Mouse (Mus musculus) bone marrow macrophage, adult 2 months (primary cell): ENCODE data around the gene Gm35549. TPM values are rescaled to one million over a fixed set of nuclear protein-coding genes. Genes with fewer than 3 reads are reported as not detected.

Experiments
- H3K27ac ChIP-seq: 2 replicates; pipeline ENCODE4 v1.5.1; 2012; ENCODE audit warnings: low read depth, low read length; ENCODE audit not compliant: insufficient read depth
- H3K4me1 ChIP-seq: 2 replicates; pipeline ENCODE4 v1.6.1; 2012; ENCODE audit warnings: low read length; ENCODE audit not compliant: control insufficient read depth, insufficient read depth
- H3K4me3 ChIP-seq: 2 replicates; pipeline ENCODE4 v1.5.1; 2012; ENCODE audit warnings: mild to moderate bottlenecking, low read length, moderate library complexity; ENCODE audit not compliant: insufficient read depth
- CTCF ChIP-seq: IDR thresholded peaks from 2 replicates; pipeline ENCODE4 v1.5.1; 2012; ENCODE audit warnings: low read depth, mild to moderate bottlenecking, low read length, moderate library complexity
- POLR2A ChIP-seq: IDR thresholded peaks from 2 replicates; pipeline ENCODE4 v1.6.1; 2012; ENCODE audit warnings: mild to moderate bottlenecking, low read depth, low read length, borderline replicate concordance
- polyA plus RNA-seq: library from polyadenylated mRNA; stranded (reverse); fragments of >200 nt; gene quantifications from 2 replicates; pipeline ENCODE4 v1.2.4, GENCODE M21; 2012; ENCODE audit not compliant: missing spikeins, insufficient read depth, insufficient read length

Gene Gm35549
- polyA plus RNA-seq, 1 experiment: not detected

- Histone ChIP-seq H3K27ac (no peak overlapping the region), H3K4me3 (no peak overlapping the region), H3K4me1 (no peaks in the 10 kb centered on the region)
- TF ChIP-seq POLR2A (no peak), CTCF (no peak)
Measured at GRCm38 (mm10) chr9:122829826-122830380, 13.9 kb downstream of the Gm35549 start.

GRCm38 (mm10) chr9:122826743-122827142 is 17.1 kb downstream of the Gm35549 start:
- Histone ChIP-seq H3K4me1 (no peaks in the 10 kb centered on the region), H3K27ac (no peak overlapping the region), H3K4me3 (no peak overlapping the region)
- no peak for TF ChIP-seq CTCF
- TF ChIP-seq POLR2A: no peak

GRCm38 (mm10) chr9:122823374-122824017 is 20.3 kb downstream of the Gm35549 start:
- H3K27ac ChIP-seq: no peak overlapping the region
- TF ChIP-seq POLR2A (no peak), CTCF (no peak)
- no peak overlapping the region for H3K4me3 ChIP-seq

GRCm38 (mm10) chr9:122815239-122815851 is 28.5 kb downstream of the Gm35549 start:
- no peaks in the 10 kb centered on the region for H3K4me1 ChIP-seq
- TF ChIP-seq POLR2A (no peak), CTCF (no peak)
- no peak overlapping the region for H3K27ac ChIP-seq

More at GRCm38 (mm10) chr9:122823374-122824017, 20.3 kb downstream of the Gm35549 start:
- no peaks in the 10 kb centered on the region for H3K4me1 ChIP-seq

GRCm38 (mm10) chr9:122814775-122815174 is 29.1 kb downstream of the Gm35549 start:
- no peak for TF ChIP-seq POLR2A
- TF ChIP-seq CTCF: no peak
- H3K4me1 ChIP-seq: no peaks in the 10 kb centered on the region
- no peak overlapping the region for H3K4me3 ChIP-seq
- no peak overlapping the region for H3K27ac ChIP-seq

More at GRCm38 (mm10) chr9:122815239-122815851, 28.5 kb downstream of the Gm35549 start:
- no peak overlapping the region for H3K4me3 ChIP-seq

GRCm38 (mm10) chr9:122812386-122812785 is 31.4 kb downstream of the Gm35549 start:
- Histone ChIP-seq H3K4me3 (no peak overlapping the region), H3K27ac (no peak overlapping the region), H3K4me1 (no peaks in the 10 kb centered on the region)
- no peak for TF ChIP-seq CTCF
- no peak for TF ChIP-seq POLR2A

GRCm38 (mm10) chr9:122810212-122810611 is 33.6 kb downstream of the Gm35549 start:
- TF ChIP-seq CTCF (no peak), POLR2A (no peak)
- Histone ChIP-seq H3K4me3 (no peak overlapping the region), H3K4me1 (peaks cover 4% of the 10 kb centered on the region; the same call in 1 of the 2 replicates), H3K27ac (no peak overlapping the region)

- TF ChIP-seq POLR2A: no peak
- TF ChIP-seq CTCF: no peak
- Histone ChIP-seq H3K27ac (no peak overlapping the region), H3K4me3 (no peak overlapping the region), H3K4me1 (peaks cover 8% of the 10 kb centered on the region; the same call in 1 of the 2 replicates)
Measured at GRCm38 (mm10) chr9:122807186-122807585, 36.6 kb downstream of the Gm35549 start.

- Histone ChIP-seq H3K4me3 (peak overlapping the region; percentile 84), H3K27ac (0 out of 2 replicates have a peak overlapping the region, but pooled peaks have one; percentile 9), H3K4me1 (peaks cover 8% of the 10 kb centered on the region; the same call in 1 of the 2 replicates)
- TF ChIP-seq CTCF (no peak), POLR2A (no peak)
Measured at GRCm38 (mm10) chr9:122805845-122806341, 37.9 kb downstream of the Gm35549 start.

- Histone ChIP-seq H3K27ac (peak within 1 kb of the TSS; percentile 75), H3K4me3 (peak within 1 kb of the TSS; percentile 84), H3K4me1 (peaks cover 8% of the 10 kb centered on the region; the same call in 1 of the 2 replicates)
- TF ChIP-seq POLR2A: peak; percentile 42; the same call in 1 of the 2 replicates
- no peak for TF ChIP-seq CTCF
Measured at GRCm38 (mm10) chr9:122805053-122805844, 38.6 kb downstream of the Gm35549 start, which contains the start of gene Tcaim. Gene Tcaim, plus strand, starts transcription at chr9:122805539.
